Mouse (Mus musculus) c-Kit-positive CD71-negative TER-119-negative erythroid progenitor cells, embryonic 14.5 days (primary cell): Measurements from ENCODE around the gene Olfr1200.

ENCODE experiments used
- DNase-seq: peaks from one replicate; pipeline ENCODE4 v3.0.0-alpha.2; 2013; ENCODE audit warnings: low read depth

Olfr1200 gene

DNA sequence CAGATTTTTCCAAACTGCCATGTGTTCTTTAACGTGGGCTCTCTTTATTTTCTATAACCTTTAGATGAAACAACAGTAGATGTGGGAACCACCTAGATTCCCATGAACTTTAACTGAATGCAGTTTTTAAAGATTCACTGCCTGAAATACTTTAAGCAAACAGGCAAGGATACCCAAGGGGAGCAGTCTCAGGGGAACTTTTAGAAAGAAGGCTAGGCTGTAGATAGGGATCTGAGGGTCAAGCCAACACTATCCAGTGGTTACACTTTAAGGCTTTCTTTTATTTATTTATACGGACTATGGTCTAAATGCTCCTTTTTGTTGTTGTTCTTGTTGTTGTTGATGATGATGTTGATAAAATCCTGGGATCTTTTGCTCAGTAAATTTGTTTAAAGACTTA is at the start of gene Olfr1200:
Gene Olfr1200 (minus strand): TSS at position 101 of the 400 bp plus-strand sequence.
- no peak for DNase-seq

DNA sequence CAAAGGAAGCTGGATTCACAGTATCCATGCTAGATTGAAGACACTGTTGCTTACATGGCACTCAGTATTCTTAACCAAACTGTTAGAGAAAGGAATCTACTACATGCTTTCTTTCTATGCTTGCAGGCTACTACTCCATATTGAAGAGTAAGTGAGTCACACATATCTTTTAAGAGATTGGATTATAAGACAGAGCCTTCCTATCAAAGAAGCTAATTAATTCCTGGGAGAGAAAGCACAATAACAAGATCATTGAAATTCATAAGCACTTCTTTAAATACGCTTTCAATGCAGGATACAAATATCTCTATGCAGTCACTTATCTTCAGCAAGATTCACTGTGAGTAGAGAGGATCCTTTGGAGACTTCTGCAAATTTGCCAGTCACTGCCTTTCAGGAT is 43.9 kb upstream of the Olfr1200 start, which contains the start of gene Olfr1202:
Gene Olfr1202 (plus strand): TSS at position 301 of the 400 bp plus-strand sequence.
- no peak for DNase-seq

DNA sequence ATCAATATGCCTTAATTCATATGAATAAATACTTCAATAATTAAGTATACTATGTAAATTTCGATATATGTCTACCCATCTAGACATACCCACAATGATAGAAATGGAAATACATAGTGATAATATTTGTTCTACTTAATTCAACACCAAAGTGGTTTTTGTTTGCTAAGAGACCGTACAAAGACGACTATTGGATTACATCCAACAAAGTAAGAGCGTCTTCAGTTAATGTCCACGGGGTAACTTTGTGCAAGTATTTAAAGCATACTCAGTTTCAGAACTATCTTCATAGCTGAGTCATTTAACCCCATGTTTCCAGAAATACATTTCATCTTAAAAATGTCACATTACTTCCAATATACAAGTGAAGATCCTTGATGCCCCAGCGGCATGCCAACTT is 22.4 kb upstream of the Olfr1200 start, which contains the start of gene Olfr1201:
Gene Olfr1201 (plus strand): TSS at position 301 of the 400 bp plus-strand sequence.
- no peak for DNase-seq

DNA sequence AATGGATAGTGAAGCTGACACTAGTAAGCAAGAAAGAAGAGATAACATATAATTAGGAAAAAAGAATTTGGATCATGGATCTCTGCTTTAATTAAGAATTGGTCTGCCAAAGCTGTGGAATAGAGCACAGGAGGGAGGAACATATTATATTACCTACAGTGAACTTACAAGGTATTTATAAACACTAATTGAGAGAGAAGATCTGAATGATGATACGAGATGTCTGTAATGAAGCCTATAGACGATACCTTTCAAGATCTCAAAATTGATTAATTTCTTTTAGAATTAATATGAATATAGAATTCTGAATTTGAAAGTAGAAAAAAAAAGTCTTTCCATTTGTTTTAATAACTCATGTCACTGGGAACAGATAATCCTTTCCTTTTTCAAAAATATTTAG is 9.9 kb downstream of the Olfr1200 start, which contains the start of gene Olfr1199:
Gene Olfr1199 (minus strand): TSS at position 101 of the 400 bp plus-strand sequence.
- DNase-seq = no peak

DNA sequence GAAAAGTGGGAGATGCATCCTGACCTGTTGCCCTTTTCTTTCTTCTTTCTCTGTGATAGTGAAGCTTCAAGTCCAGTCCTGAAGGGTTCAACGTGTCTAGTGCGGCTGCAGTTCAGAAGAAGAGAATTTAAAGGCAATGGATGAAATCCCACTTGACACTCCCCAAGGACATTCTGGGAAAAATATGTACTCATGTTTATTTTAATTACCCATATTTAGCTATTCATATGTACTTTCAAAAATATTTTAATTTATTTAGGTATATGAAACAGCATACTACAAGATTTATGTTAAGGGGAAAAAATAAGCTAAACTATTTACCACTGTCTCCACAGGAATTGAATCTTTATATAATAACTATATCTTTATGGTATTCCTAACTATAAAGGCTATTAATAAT is 19.0 kb downstream of the Olfr1200 start, which contains the start of gene Olfr1198:
Gene Olfr1198 (minus strand): TSS at position 101 of the 400 bp plus-strand sequence.
- no peak for DNase-seq

DNA sequence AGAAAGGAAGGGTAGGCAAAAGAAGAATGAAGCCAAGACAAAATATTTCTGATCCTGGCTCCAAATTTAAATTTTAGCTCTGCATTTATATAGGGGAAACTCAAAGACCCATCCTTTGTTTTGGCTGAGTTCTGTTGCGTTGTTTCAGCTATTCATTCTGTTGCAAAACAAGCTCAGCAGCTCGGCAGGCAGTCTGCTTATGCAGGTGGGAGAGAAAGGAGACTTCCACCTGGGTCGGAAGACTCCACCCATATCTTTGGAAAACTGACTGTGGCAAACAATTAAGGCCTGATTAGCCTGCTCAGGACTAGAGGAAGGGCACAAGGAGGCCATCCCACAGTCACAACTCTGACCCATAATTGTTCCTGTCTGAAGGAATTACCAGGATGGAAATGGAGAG is 26.9 kb downstream of the Olfr1200 start:
- DNase-seq = no peak

DNA sequence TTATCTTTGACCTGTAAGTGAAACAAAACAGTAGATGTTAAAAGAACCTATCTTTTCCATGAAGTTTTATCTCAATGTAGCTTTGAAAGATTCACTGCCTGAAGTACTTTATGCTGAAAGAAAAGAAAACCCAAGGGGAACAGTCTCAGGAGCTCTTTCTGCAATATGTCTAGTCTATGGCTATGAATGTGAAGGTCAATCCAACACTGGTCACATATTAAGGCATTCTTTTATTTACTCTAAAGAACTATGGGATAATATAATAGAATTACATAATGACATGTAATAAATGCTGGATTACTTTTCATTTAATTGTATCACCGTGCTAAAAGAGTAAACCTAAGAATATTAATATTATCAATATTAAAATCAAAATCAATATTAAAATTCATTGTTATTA is 38.0 kb downstream of the Olfr1200 start, which contains the start of gene Olfr1197:
Gene Olfr1197 (minus strand): TSS at position 101 of the 400 bp plus-strand sequence.
- DNase-seq = no peak
